Mouse (Mus musculus): ENCODE data around the gene Gsdma2. TPM values are rescaled to one million over a fixed set of nuclear protein-coding genes. Genes with fewer than 3 reads are reported as not detected.

The Gsdma2 gene
- total RNA-seq, 2 experiments from 2014 or later = not detected

- ATAC-seq (replicated peaks; ENCODE audit: low FRiP score, poor library complexity, severe bottlenecking) = no peak
Measured at GRCm38 (mm10) chr11:98696454-98697216, 50.1 kb downstream of the Gsdma2 start.

GRCm38 (mm10) chr11:98697225-98697624 is 50.7 kb downstream of the Gsdma2 start:
- no peak for ATAC-seq (replicated peaks; ENCODE audit: low FRiP score, poor library complexity, severe bottlenecking)

GRCm38 (mm10) chr11:98698849-98699640 is 52.5 kb downstream of the Gsdma2 start:
- ATAC-seq (replicated peaks; ENCODE audit: low FRiP score, poor library complexity, severe bottlenecking) = no peak

GRCm38 (mm10) chr11:98699911-98700310 is 53.4 kb downstream of the Gsdma2 start:
- ATAC-seq (replicated peaks; ENCODE audit: low FRiP score, poor library complexity, severe bottlenecking) = peak; percentile 74

GRCm38 (mm10) chr11:98701213-98701670 is 54.7 kb downstream of the Gsdma2 start, which contains the start of gene Csf3:
Csf3 (plus strand) TSS chr11:98701263.
- no peak for ATAC-seq (replicated peaks; ENCODE audit: low FRiP score, poor library complexity, severe bottlenecking)

- ATAC-seq (replicated peaks; ENCODE audit: low FRiP score, poor library complexity, severe bottlenecking) = no peak
Measured at GRCm38 (mm10) chr11:98702323-98702722, 55.8 kb downstream of the Gsdma2 start.

GRCm38 (mm10) chr11:98705021-98705420 is 58.5 kb downstream of the Gsdma2 start:
- no peak for ATAC-seq (replicated peaks; ENCODE audit: low FRiP score, poor library complexity, severe bottlenecking)

Other genes starting within 250 kb of the Gsdma2 start
- gene Pgap3, start 246.3 kb upstream of the Gsdma2 start, total RNA-seq (2015; ENCODE audit: low replicate concordance) = 2.2 and 3.4 TPM in 2 replicates
- gene Pgap3, start 246.3 kb upstream of the Gsdma2 start, total RNA-seq (2017; ENCODE audit: low replicate concordance) = 1.3 and 2.4 TPM in 2 replicates
- not detected in 2 replicates for gene Erbb2, start 234.3 kb upstream of the Gsdma2 start, total RNA-seq (2015; ENCODE audit: low replicate concordance)
- gene Erbb2, start 234.3 kb upstream of the Gsdma2 start, total RNA-seq (2017; ENCODE audit: low replicate concordance) = 0.39 TPM in 1 of 2 replicates, not detected in the other
- gene Mien1, start 207.8 kb upstream of the Gsdma2 start, total RNA-seq (2015; ENCODE audit: low replicate concordance) = 8.8 and 10.8 TPM in 2 replicates
- 5.3 and 6.3 TPM in 2 replicates for gene Mien1, start 207.8 kb upstream of the Gsdma2 start, total RNA-seq (2017; ENCODE audit: low replicate concordance)
- gene Grb7, start 200.4 kb upstream of the Gsdma2 start, total RNA-seq (2015; ENCODE audit: low replicate concordance) = 2.5 and 4.2 TPM in 2 replicates
- 0.61 TPM in 1 of 2 replicates, not detected in the other for gene Grb7, start 200.4 kb upstream of the Gsdma2 start, total RNA-seq (2017; ENCODE audit: low replicate concordance)
- gene Ikzf3, start 100.7 kb upstream of the Gsdma2 start, total RNA-seq (2015; ENCODE audit: low replicate concordance) = 19.5 and 21.0 TPM in 2 replicates
- 5.4 and 6.7 TPM in 2 replicates for gene Ikzf3, start 100.7 kb upstream of the Gsdma2 start, total RNA-seq (2017; ENCODE audit: low replicate concordance)
- gene Zpbp2, start 95.7 kb upstream of the Gsdma2 start, total RNA-seq (2015; ENCODE audit: low replicate concordance) = 7.5 and 8.3 TPM in 2 replicates
- 3.1 and 13.2 TPM in 2 replicates for gene Zpbp2, start 95.7 kb upstream of the Gsdma2 start, total RNA-seq (2017; ENCODE audit: low replicate concordance)
- gene Ormdl3, start 59.4 kb upstream of the Gsdma2 start, total RNA-seq (2015; ENCODE audit: low replicate concordance) = 54.5 and 58.4 TPM in 2 replicates
- gene Ormdl3, start 59.4 kb upstream of the Gsdma2 start, total RNA-seq (2017; ENCODE audit: low replicate concordance) = 68.6 and 79.1 TPM in 2 replicates
- not detected in 2 replicates for gene Lrrc3c, start 48.5 kb upstream of the Gsdma2 start, total RNA-seq (2015; ENCODE audit: low replicate concordance)
- not detected in 2 replicates for gene Lrrc3c, start 48.5 kb upstream of the Gsdma2 start, total RNA-seq (2017; ENCODE audit: low replicate concordance)
- gene Gm12355, start 21.1 kb upstream of the Gsdma2 start, total RNA-seq (2015; ENCODE audit: low replicate concordance) = 5.4 TPM in 1 of 2 replicates, not detected in the other
- 1.1 and 3.9 TPM in 2 replicates for gene Gm12355, start 21.1 kb upstream of the Gsdma2 start, total RNA-seq (2017; ENCODE audit: low replicate concordance)
- not detected in 2 replicates for gene Gsdma3, start 20.4 kb upstream of the Gsdma2 start, total RNA-seq (2015; ENCODE audit: low replicate concordance)
- gene Gsdma3, start 20.4 kb upstream of the Gsdma2 start, total RNA-seq (2017; ENCODE audit: low replicate concordance) = not detected in 2 replicates
- gene Gsdma, start 17.6 kb downstream of the Gsdma2 start, total RNA-seq (2015; ENCODE audit: low replicate concordance) = not detected in 2 replicates
- not detected in 2 replicates for gene Gsdma, start 17.6 kb downstream of the Gsdma2 start, total RNA-seq (2017; ENCODE audit: low replicate concordance)
- gene Psmd3, start 35.8 kb downstream of the Gsdma2 start, total RNA-seq (2015; ENCODE audit: low replicate concordance) = 28.1 and 30.3 TPM in 2 replicates
- gene Psmd3, start 35.8 kb downstream of the Gsdma2 start, total RNA-seq (2017; ENCODE audit: low replicate concordance) = 23.6 and 30.7 TPM in 2 replicates
- not detected in 2 replicates for gene Csf3, start 54.5 kb downstream of the Gsdma2 start, total RNA-seq (2015; ENCODE audit: low replicate concordance)
- not detected in 2 replicates for gene Csf3, start 54.5 kb downstream of the Gsdma2 start, total RNA-seq (2017; ENCODE audit: low replicate concordance)
- gene Med24, start 82.7 kb downstream of the Gsdma2 start, total RNA-seq (2015; ENCODE audit: low replicate concordance) = 30.6 and 57.7 TPM in 2 replicates
- 14.7 and 25.0 TPM in 2 replicates for gene Med24, start 82.7 kb downstream of the Gsdma2 start, total RNA-seq (2017; ENCODE audit: low replicate concordance)
- 8.6 and 13.8 TPM in 2 replicates for gene Thra, start 93.9 kb downstream of the Gsdma2 start, total RNA-seq (2015; ENCODE audit: low replicate concordance)
- gene Thra, start 93.9 kb downstream of the Gsdma2 start, total RNA-seq (2017; ENCODE audit: low replicate concordance) = 3.3 and 8.0 TPM in 2 replicates
- not detected in 2 replicates for gene Nr1d1, start 128.6 kb downstream of the Gsdma2 start, total RNA-seq (2015; ENCODE audit: low replicate concordance)
- not detected in 2 replicates for gene Nr1d1, start 128.6 kb downstream of the Gsdma2 start, total RNA-seq (2017; ENCODE audit: low replicate concordance)
- gene Msl1, start 148.8 kb downstream of the Gsdma2 start, total RNA-seq (2015; ENCODE audit: low replicate concordance) = 43.6 and 44.7 TPM in 2 replicates
- 29.5 and 35.5 TPM in 2 replicates for gene Msl1, start 148.8 kb downstream of the Gsdma2 start, total RNA-seq (2017; ENCODE audit: low replicate concordance)
- gene Casc3, start 158.1 kb downstream of the Gsdma2 start, total RNA-seq (2015; ENCODE audit: low replicate concordance) = 41.8 and 60.4 TPM in 2 replicates
- gene Casc3, start 158.1 kb downstream of the Gsdma2 start, total RNA-seq (2017; ENCODE audit: low replicate concordance) = 59.2 and 92.7 TPM in 2 replicates
- 6.7 TPM in 1 of 2 replicates, not detected in the other for gene Rapgefl1, start 190.0 kb downstream of the Gsdma2 start, total RNA-seq (2015; ENCODE audit: low replicate concordance)
- 1.5 TPM in 1 of 2 replicates, not detected in the other for gene Rapgefl1, start 190.0 kb downstream of the Gsdma2 start, total RNA-seq (2017; ENCODE audit: low replicate concordance)
- 15.1 and 36.0 TPM in 2 replicates for gene Wipf2, start 216.9 kb downstream of the Gsdma2 start, total RNA-seq (2015; ENCODE audit: low replicate concordance)
- 8.2 and 8.9 TPM in 2 replicates for gene Wipf2, start 216.9 kb downstream of the Gsdma2 start, total RNA-seq (2017; ENCODE audit: low replicate concordance)

All from erythroid progenitor cell, adult 5-6 weeks (primary cell).